Mouse (Mus musculus) intestine, embryonic 15.5 days (tissue): Measurements from ENCODE around the gene Kmt2d. TPM values are rescaled to one million over a fixed set of nuclear protein-coding genes. Genes with fewer than 3 reads are reported as not detected.

Experiments
- ATAC-seq: fragments of 200-750 bp; cut with Nextera tagmentation; 2 replicates; pipeline ENCODE4 v1.8.0; 2017; ENCODE audit warnings: moderate TSS enrichment, moderate library complexity
- H3K27ac ChIP-seq: fragments of 300-500 bp; sonication (generic); 2 replicates; pipeline ENCODE4 v1.5.1; 2015; ENCODE audit warnings: mild to moderate bottlenecking, inconsistent platforms
- H3K27me3 ChIP-seq: fragments of 300-500 bp; sonication (generic); replicated peaks from 2 replicates; pipeline ENCODE4 v1.6.1; 2015; ENCODE audit warnings: inconsistent platforms
- H3K36me3 ChIP-seq: fragments of 300-500 bp; sonication (generic); 2 replicates; pipeline ENCODE4 v1.6.1; 2015; ENCODE audit warnings: inconsistent platforms
- H3K4me1 ChIP-seq: fragments of 300-500 bp; sonication (generic); replicated peaks from 2 replicates; pipeline ENCODE4 v1.6.1; 2015; ENCODE audit warnings: inconsistent platforms
- H3K4me2 ChIP-seq: fragments of 300-500 bp; sonication (generic); replicated peaks from 2 replicates; pipeline ENCODE4 v1.6.1; 2015; ENCODE audit warnings: mild to moderate bottlenecking, inconsistent platforms
- H3K4me3 ChIP-seq: fragments of 300-500 bp; sonication (generic); replicated peaks from 2 replicates; pipeline ENCODE4 v1.5.1; 2015; ENCODE audit warnings: inconsistent platforms
- H3K9ac ChIP-seq: fragments of 300-500 bp; sonication (generic); 2 replicates; pipeline ENCODE4 v1.6.1; 2015; ENCODE audit warnings: inconsistent platforms
- H3K9me3 ChIP-seq: fragments of 300-500 bp; sonication (generic); 2 replicates; pipeline ENCODE4 v1.6.1; 2016; ENCODE audit warnings: inconsistent platforms
- WGBS: fragments of 180-500 bp; shearing (Covaris S2); methylation state at CpG from one replicate; pipeline ENCODE4 v1.1.7; 2015; 5-methylcytosine and 5-hydroxymethylcytosine counted together
- polyA plus RNA-seq: library from polyadenylated mRNA; unstranded; fragments of >200 nt; fragmentation: Nextera tagmentation; extraction: Ambion mirVana; gene quantifications from 2 replicates; pipeline ENCODE4 v1.2.1, GENCODE M21; 2015

The Kmt2d gene
- polyA plus RNA-seq, 1 experiment from 2014 or later = 9.6 TPM

DNA sequence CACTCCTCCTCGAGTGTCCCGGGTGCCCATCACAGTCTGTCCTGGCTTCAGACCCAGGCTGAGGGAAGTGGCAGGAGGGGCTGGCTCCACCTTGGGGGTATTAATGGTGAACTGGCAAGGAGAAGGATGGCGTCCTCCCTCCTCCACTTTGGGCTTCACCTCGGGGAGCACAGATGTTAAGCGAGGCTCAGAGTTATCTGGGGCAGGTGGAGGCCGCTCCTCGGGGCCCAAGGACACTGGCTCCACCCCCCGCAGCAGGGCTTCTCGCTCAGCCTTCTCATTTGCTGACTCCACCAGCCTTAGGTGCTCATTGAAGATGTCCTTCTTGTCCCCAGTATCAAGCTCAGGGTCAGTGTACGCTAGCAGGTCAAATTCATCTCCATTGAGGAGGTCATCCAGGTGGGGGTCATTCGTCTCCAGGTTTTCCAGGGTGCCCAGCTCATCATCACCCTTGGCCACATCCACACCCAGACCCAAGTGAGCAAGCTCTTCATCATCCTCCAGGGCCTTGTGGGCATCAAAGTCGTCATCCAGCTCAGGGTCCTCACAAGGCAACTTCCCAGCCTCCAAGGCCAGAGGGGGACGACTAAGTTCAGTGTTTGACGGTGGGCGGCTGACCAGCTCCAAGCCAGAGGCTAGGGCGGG lies 20.9 kb downstream of the Kmt2d start:
- Histone ChIP-seq H3K4me3 (no peak overlapping the region), H3K4me1 (no peaks in the 10 kb centered on the region), H3K4me2 (no peak overlapping the region), H3K9me3 (no peaks in the 10 kb centered on the region), H3K36me3 (peaks cover 88% of the 10 kb centered on the region), H3K9ac (no peak overlapping the region), H3K27me3 (no peaks in the 10 kb centered on the region), H3K27ac (no peak overlapping the region)
- 85% methylated on average over 16 of the region's 16 CpGs for WGBS
- ATAC-seq = no peak

DNA sequence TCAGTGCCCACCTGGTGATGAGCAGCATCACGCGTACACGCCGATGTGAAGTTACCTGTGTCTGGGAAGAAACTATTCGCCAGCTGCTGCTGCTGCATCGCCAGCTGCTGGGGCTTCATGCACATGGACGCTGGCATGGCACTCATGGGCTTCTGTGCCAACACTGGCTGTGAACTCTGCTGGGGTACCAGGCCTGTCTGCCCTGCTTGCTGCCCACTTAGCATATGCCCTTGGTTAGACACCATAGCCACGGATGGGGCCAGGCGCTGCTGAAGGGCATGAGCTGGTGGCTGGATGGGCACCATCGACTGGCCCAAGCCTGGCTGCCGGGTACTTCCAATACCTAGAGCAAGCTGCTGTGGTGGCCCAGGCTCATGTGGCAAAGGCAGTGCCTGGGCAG lies 21.8 kb downstream of the Kmt2d start:
- peaks cover 88% of the 10 kb centered on the region for H3K36me3 ChIP-seq
- no peak overlapping the region for H3K9ac ChIP-seq
- ATAC-seq = no peak
- H3K27me3 ChIP-seq = no peaks in the 10 kb centered on the region
- H3K4me1 ChIP-seq = no peaks in the 10 kb centered on the region
- no peak overlapping the region for H3K27ac ChIP-seq
- no peak overlapping the region for H3K4me3 ChIP-seq
- no peak overlapping the region for H3K4me2 ChIP-seq
- no peaks in the 10 kb centered on the region for H3K9me3 ChIP-seq
- WGBS = 96% methylated on average over 11 of the region's 11 CpGs

DNA sequence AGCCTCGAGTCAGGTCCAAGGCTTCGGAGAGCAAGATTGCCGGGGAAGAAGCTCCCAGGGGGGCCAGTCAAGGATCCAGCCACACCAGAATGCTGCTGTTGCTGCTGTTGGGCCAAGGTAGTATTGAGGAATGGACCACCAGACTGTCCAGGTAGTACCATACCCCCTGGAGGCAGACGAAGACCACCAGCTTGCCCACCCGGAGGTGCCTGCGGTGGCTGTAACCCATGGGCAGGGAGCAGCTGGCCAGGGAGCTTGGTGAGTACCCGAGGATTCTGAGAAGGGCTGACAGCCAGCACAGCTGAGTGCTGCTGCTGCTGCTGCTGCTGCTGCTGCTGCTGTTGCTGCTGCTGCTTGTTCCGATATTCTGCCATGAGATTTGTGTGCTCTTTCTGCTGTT lies 24.9 kb downstream of the Kmt2d start:
- ATAC-seq = no peak
- H3K9ac ChIP-seq = no peak overlapping the region
- 87% methylated on average over 8 of the region's 8 CpGs for WGBS

DNA sequence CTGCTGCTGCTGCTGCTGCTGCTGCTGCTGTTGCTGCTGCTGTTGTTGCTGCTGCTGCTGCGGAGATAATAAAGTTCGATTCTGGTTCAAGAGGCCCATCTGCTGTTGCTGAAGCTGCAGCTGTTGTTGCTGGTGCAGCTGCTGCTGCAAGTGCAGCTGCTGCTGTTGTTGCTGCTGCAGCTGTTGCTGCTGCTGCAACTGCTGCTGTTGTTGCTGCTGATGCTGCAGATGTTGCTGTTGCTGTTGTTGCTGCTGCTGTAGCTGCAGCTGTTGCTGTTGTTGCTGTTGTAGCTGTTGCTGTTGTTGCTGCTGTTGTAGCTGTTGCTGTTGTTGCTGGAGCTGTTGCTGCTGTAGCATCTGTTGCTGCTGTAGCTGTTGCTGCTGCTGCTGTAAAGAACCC lies 25.9 kb downstream of the Kmt2d start:
- no peak overlapping the region for H3K4me2 ChIP-seq
- ATAC-seq = no peak
- no peaks in the 10 kb centered on the region for H3K4me1 ChIP-seq
- no peaks in the 10 kb centered on the region for H3K9me3 ChIP-seq
- no peaks in the 10 kb centered on the region for H3K27me3 ChIP-seq
- no peak overlapping the region for H3K4me3 ChIP-seq
- H3K36me3 ChIP-seq = peaks cover 93% of the 10 kb centered on the region
- 96% methylated on average over 2 of the region's 2 CpGs for WGBS
- H3K27ac ChIP-seq = no peak overlapping the region
- H3K9ac ChIP-seq = no peak overlapping the region

More for the DNA sequence above, 24.9 kb downstream of the Kmt2d start:
- no peaks in the 10 kb centered on the region for H3K27me3 ChIP-seq
- H3K4me3 ChIP-seq = no peak overlapping the region
- no peaks in the 10 kb centered on the region for H3K4me1 ChIP-seq
- H3K9me3 ChIP-seq = no peaks in the 10 kb centered on the region
- H3K4me2 ChIP-seq = no peak overlapping the region
- H3K36me3 ChIP-seq = peaks cover 88% of the 10 kb centered on the region
- no peak overlapping the region for H3K27ac ChIP-seq

GRCm38 (mm10) chr15:98843595-98844223 lies 27.3 kb downstream of the Kmt2d start:
- H3K4me3 ChIP-seq = no peak overlapping the region
- no peak overlapping the region for H3K9ac ChIP-seq
- no peak overlapping the region for H3K27ac ChIP-seq
- H3K4me1 ChIP-seq = no peaks in the 10 kb centered on the region
- ATAC-seq = no peak
- WGBS = 85% methylated on average over 11 of the region's 11 CpGs
- no peak overlapping the region for H3K4me2 ChIP-seq
- H3K9me3 ChIP-seq = no peaks in the 10 kb centered on the region
- no peaks in the 10 kb centered on the region for H3K27me3 ChIP-seq
- peaks cover 92% of the 10 kb centered on the region for H3K36me3 ChIP-seq

DNA sequence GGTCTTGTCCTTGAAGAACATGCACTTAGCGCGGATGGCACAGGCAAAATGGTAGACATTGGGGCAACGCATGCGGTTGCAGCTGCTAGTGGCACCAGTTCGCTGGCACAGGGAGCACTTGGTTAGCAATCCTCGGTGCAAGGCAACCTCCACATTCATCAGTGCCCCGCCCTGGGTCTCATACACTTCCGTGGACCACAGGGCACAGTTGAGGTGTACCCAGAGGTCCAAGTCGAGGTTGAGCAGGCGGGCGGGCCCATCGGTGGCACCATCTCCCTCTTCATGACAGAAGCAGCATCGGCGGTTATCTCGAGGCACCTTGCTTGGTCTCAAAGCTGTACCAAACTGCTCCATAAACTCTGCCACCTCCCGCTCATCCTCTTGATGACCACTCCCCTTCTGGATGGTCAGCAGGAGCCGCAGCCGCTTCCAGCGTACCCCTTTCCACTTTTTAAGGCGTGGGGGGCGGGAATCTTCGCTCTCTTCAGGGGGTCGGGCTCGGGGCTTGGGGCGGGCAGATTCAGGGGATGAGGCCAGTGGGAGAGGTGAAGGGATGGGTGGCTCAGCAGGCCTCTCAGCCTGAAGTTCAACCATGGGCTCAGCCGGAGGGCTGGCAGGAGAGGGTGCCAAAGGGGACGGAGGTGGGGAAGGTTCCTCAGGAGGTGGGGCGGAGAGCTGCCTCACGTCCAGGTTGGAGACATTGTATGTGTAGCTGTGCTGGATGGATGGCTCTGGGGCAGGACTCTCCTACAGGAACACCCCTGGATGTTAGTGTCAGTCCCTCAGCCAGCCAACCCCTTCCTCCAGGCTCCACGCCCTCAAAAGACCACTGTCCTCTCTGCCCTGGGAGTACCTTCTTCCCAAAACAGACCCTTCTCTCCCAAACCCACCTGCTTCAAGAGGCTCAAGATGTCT lies 31.1 kb downstream of the Kmt2d start:
- no peaks in the 10 kb centered on the region for H3K9me3 ChIP-seq
- H3K4me3 ChIP-seq = no peak overlapping the region
- no peak for ATAC-seq
- 96% methylated on average over 30 of the region's 30 CpGs for WGBS
- H3K4me1 ChIP-seq = no peaks in the 10 kb centered on the region
- peaks cover 86% of the 10 kb centered on the region for H3K36me3 ChIP-seq
- no peaks in the 10 kb centered on the region for H3K27me3 ChIP-seq
- no peak overlapping the region for H3K9ac ChIP-seq
- H3K4me2 ChIP-seq = no peak overlapping the region
- H3K27ac ChIP-seq = no peak overlapping the region

- WGBS = 96% methylated on average over 14 of the region's 14 CpGs
- H3K27me3 ChIP-seq = no peaks in the 10 kb centered on the region
Observed at GRCm38 (mm10) chr15:98839161-98839560, 31.8 kb downstream of the Kmt2d start.

DNA sequence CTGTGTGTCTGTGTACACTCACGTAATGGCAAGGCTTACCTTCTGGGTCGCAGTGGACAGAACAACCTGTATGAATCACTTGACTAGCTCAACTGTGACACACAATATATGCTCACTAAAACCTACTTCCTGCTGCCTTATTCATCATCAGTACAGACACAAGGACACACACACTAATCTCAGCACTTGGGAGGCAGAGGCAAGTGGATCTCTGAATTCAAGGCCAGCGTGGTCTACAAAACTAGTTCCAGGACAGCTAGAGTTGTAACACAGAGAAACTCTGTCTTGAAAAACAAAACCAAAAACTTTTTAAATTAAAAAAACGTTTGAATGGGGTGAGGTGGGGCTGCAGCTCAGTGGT lies 33.3 kb downstream of the Kmt2d start:
- Histone ChIP-seq H3K36me3 (peaks cover 77% of the 10 kb centered on the region), H3K4me2 (no peak overlapping the region), H3K4me1 (no peaks in the 10 kb centered on the region), H3K27me3 (no peaks in the 10 kb centered on the region), H3K4me3 (no peak overlapping the region), H3K9ac (no peak overlapping the region), H3K9me3 (no peaks in the 10 kb centered on the region), H3K27ac (no peak overlapping the region)
- WGBS = 74% methylated on average over 4 of the region's 4 CpGs
- ATAC-seq = no peak

More at GRCm38 (mm10) chr15:98839161-98839560, 31.8 kb downstream of the Kmt2d start:
- H3K4me2 ChIP-seq = no peak overlapping the region
- no peak overlapping the region for H3K27ac ChIP-seq
- H3K9me3 ChIP-seq = no peaks in the 10 kb centered on the region
- no peak overlapping the region for H3K4me3 ChIP-seq
- H3K36me3 ChIP-seq = peaks cover 86% of the 10 kb centered on the region
- no peak for ATAC-seq
- H3K4me1 ChIP-seq = no peaks in the 10 kb centered on the region
- no peak overlapping the region for H3K9ac ChIP-seq

DNA sequence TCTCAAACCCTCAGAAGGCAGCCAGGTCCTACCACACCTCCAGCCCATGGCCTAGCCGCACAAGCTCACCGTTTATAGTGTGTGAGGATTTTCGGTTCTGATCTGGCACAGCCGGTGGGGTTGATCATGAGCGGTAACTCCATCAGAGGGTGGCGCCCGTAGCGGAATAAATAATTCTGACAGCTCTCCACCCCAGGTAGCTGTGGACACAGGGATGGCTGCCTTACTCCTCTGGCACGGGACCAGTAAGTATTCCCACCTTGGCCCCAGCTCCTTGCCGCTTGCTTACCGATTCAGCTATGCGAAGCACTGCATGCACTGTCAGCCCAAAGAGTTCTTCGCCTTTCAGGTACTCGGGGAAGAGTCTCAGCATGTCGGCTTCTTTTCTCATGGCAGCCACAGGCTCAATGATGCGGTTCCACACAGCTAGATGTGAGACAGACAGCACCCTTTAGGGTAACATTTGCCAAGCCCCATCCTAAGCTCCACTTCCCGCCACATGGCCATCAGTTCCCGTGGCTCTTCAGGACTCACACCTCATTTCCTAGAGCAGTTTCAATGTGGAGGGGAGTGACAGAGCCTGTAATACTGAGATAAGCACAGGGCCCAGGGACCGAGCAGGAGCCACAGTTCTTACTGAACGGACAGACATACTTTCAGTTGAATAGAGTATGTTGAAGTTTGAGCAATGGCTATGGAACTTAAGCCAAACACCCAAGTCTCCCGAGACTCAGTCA lies 33.8 kb downstream of the Kmt2d start:
- Histone ChIP-seq H3K4me2 (no peak overlapping the region), H3K9me3 (no peaks in the 10 kb centered on the region), H3K27me3 (no peaks in the 10 kb centered on the region), H3K4me3 (no peak overlapping the region), H3K9ac (no peak overlapping the region), H3K4me1 (peaks cover under 1% of the 10 kb centered on the region; the same call in 1 of the 2 replicates), H3K27ac (no peak overlapping the region), H3K36me3 (peaks cover 72% of the 10 kb centered on the region)
- 90% methylated on average over 21 of the region's 21 CpGs for WGBS
- ATAC-seq = no peak

DNA sequence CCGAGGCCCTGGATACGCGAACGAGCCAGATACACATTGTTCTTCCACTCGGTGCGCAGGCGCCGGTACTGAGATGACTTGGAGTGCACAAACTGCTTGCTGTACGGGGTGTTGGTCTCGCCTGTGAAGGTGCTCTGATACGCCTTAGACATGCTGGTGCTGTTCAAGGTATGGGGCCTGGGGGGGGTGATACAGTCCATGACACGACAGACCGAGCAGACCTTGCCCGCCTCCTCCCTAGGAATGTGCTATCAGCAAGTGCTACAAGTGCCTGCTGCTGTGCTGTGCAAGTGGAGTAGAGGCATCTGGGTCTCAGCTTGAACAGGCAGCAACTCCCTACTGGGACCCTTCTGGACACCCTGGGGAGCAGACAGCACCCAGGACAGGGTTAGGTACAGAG lies 35.7 kb downstream of the Kmt2d start:
- no peak overlapping the region for H3K4me2 ChIP-seq
- no peak for ATAC-seq
- H3K27me3 ChIP-seq = no peaks in the 10 kb centered on the region
- H3K9ac ChIP-seq = no peak overlapping the region
- H3K36me3 ChIP-seq = peaks cover 55% of the 10 kb centered on the region
- peaks cover 2% of the 10 kb centered on the region; the same call in 1 of the 2 replicates for H3K4me1 ChIP-seq
- H3K9me3 ChIP-seq = no peaks in the 10 kb centered on the region
- H3K4me3 ChIP-seq = no peak overlapping the region
- H3K27ac ChIP-seq = no peak overlapping the region
- WGBS = 88% methylated on average over 14 of the region's 14 CpGs

GRCm38 (mm10) chr15:98834059-98834458 lies 36.9 kb downstream of the Kmt2d start:
- H3K9me3 ChIP-seq = no peaks in the 10 kb centered on the region
- no peak overlapping the region for H3K4me3 ChIP-seq
- H3K4me1 ChIP-seq = peaks cover 10% of the 10 kb centered on the region; the same call in 1 of the 2 replicates
- no peak overlapping the region for H3K4me2 ChIP-seq
- 85% methylated on average over 13 of the region's 13 CpGs for WGBS
- no peak for ATAC-seq
- no peak overlapping the region for H3K27ac ChIP-seq
- no peak overlapping the region for H3K9ac ChIP-seq
- H3K36me3 ChIP-seq = peaks cover 44% of the 10 kb centered on the region
- no peaks in the 10 kb centered on the region for H3K27me3 ChIP-seq

GRCm38 (mm10) chr15:98833281-98833680 lies 37.7 kb downstream of the Kmt2d start:
- peaks cover 10% of the 10 kb centered on the region; the same call in 1 of the 2 replicates for H3K4me1 ChIP-seq
- no peak overlapping the region for H3K9ac ChIP-seq
- H3K27ac ChIP-seq = no peak overlapping the region
- H3K9me3 ChIP-seq = no peaks in the 10 kb centered on the region
- H3K27me3 ChIP-seq = no peaks in the 10 kb centered on the region
- H3K36me3 ChIP-seq = peaks cover 41% of the 10 kb centered on the region
- H3K4me3 ChIP-seq = no peak overlapping the region
- WGBS = 88% methylated on average over 11 of the region's 11 CpGs
- no peak for ATAC-seq
- no peak overlapping the region for H3K4me2 ChIP-seq
